Mouse (Mus musculus) forebrain, embryonic 11.5 days (tissue): Measurements from ENCODE around the gene Gzmn. TPM values are rescaled to one million over a fixed set of nuclear protein-coding genes. Genes with fewer than 3 reads are reported as not detected.
"Not testable (repeated sequence)": the region's sequence is repeated elsewhere in the genome, so short reads cannot be mapped to it uniquely, and the experiment has no call there.

Experiments used
- ATAC-seq: fragments of 200-750 bp; cut with Nextera tagmentation; replicated peaks from 2 replicates; pipeline ENCODE4 v1.8.0; 2017; ENCODE audit warnings: moderate TSS enrichment; ENCODE audit not compliant: low FRiP score
- DNase-seq: peaks from one replicate; pipeline ENCODE4 v3.0.0-alpha.2; 2017; ENCODE audit warnings: low spot score
- H3K27ac ChIP-seq: fragments of 300-500 bp; sonication (generic); 2 replicates; pipeline ENCODE4 v1.5.1; 2014; ENCODE audit warnings: low read depth, low read length
- H3K27me3 ChIP-seq: fragments of 300-500 bp; sonication (generic); 2 replicates; pipeline ENCODE4 v1.6.1; 2014; ENCODE audit warnings: mild to moderate bottlenecking, low read length, mixed read lengths; ENCODE audit not compliant: control insufficient read depth, insufficient read depth
- H3K36me3 ChIP-seq: fragments of 300-500 bp; sonication (generic); 2 replicates; pipeline ENCODE4 v1.6.1; 2014; ENCODE audit warnings: mild to moderate bottlenecking, low read length, moderate library complexity, mixed read lengths; ENCODE audit not compliant: control insufficient read depth, insufficient read depth
- H3K4me1 ChIP-seq: fragments of 300-500 bp; sonication (generic); replicated peaks from 2 replicates; pipeline ENCODE4 v1.6.1; 2014; ENCODE audit warnings: low read length, mixed read lengths; ENCODE audit not compliant: control insufficient read depth, insufficient read depth
- H3K4me2 ChIP-seq: fragments of 300-500 bp; sonication (generic); 2 replicates; pipeline ENCODE4 v1.6.1; 2014; ENCODE audit warnings: low read depth, mild to moderate bottlenecking, low read length, moderate library complexity, mixed read lengths; ENCODE audit not compliant: severe bottlenecking
- H3K4me3 ChIP-seq: fragments of 300-500 bp; sonication (generic); 2 replicates; pipeline ENCODE4 v1.5.1; 2014; ENCODE audit warnings: low read depth, low read length
- H3K9ac ChIP-seq: fragments of 300-500 bp; sonication (generic); 2 replicates; pipeline ENCODE4 v1.6.1; 2014; ENCODE audit warnings: low read length
- H3K9me3 ChIP-seq: fragments of 300-500 bp; sonication (generic); 2 replicates; pipeline ENCODE4 v1.6.1; 2016; ENCODE audit warnings: low read length, mixed read lengths; ENCODE audit not compliant: control insufficient read depth
- WGBS: fragments of 180-500 bp; shearing (Covaris S2); extraction: QIAGEN DNeasy Blood & Tissue Kit; methylation state at CpG from one replicate; pipeline ENCODE4 v1.1.7; 2014; 5-methylcytosine and 5-hydroxymethylcytosine counted together
- polyA plus RNA-seq: library from polyadenylated mRNA; unstranded; fragments of >200 nt; fragmentation: Nextera tagmentation; extraction: Ambion mirVana; gene quantifications from 2 replicates; pipeline ENCODE4 v1.2.1, GENCODE M21; 2014

The Gzmn gene
- not detected in 2 replicates for polyA plus RNA-seq

GRCm38 (mm10) chr14:56174499-56174898 lies at the start of gene Gzmn:
Gene Gzmn, minus strand, starts transcription at chr14:56174599.
- no peaks in the 10 kb centered on the region for H3K36me3 ChIP-seq
- no peaks in the 10 kb centered on the region for H3K9me3 ChIP-seq
- ATAC-seq (no peak), DNase-seq (no peak)
- H3K4me3 ChIP-seq = no peak within 1 kb of the TSS
- H3K4me1 ChIP-seq = no peaks in the 10 kb centered on the region
- H3K9ac ChIP-seq = no peak within 1 kb of the TSS
- no peaks in the 10 kb centered on the region for H3K27me3 ChIP-seq
- H3K27ac ChIP-seq = no peak within 1 kb of the TSS
- H3K4me2 ChIP-seq = no peak within 1 kb of the TSS
- 91% methylated on average over 5 of the region's 5 CpGs for WGBS

- Histone ChIP-seq H3K9me3 (no peaks in the 10 kb centered on the region), H3K4me1 (no peaks in the 10 kb centered on the region), H3K9ac (no peak within 1 kb of the TSS), H3K4me3 (no peak within 1 kb of the TSS), H3K27ac (no peak within 1 kb of the TSS), H3K27me3 (no peaks in the 10 kb centered on the region), H3K4me2 (no peak within 1 kb of the TSS), H3K36me3 (no peaks in the 10 kb centered on the region)
- 91% methylated on average over 4 of the region's 4 CpGs for WGBS
- DNase-seq = no peak
- no peak for ATAC-seq
These were observed 36.9 kb upstream of the Gzmn start, which contains the start of gene Gzmf for GRCm38 (mm10) chr14:56211317-56211716. Gene Gzmf, minus strand, starts transcription at chr14:56211417.

GRCm38 (mm10) chr14:56205613-56206012 lies 31.2 kb upstream of the Gzmn start:
- H3K4me1 ChIP-seq = no peaks in the 10 kb centered on the region

GRCm38 (mm10) chr14:56205021-56205420 lies 30.6 kb upstream of the Gzmn start:
- H3K27me3 ChIP-seq, H3K27ac ChIP-seq, H3K4me1 ChIP-seq, H3K4me2 ChIP-seq, H3K4me3 ChIP-seq, H3K36me3 ChIP-seq, H3K9me3 ChIP-seq, ATAC-seq, H3K9ac ChIP-seq: not testable (repeated sequence)
- DNase-seq = peak; percentile 76
- WGBS = 44% methylated on average over 5 of the region's 5 CpGs

More at GRCm38 (mm10) chr14:56205613-56206012, 31.2 kb upstream of the Gzmn start:
- no peak overlapping the region for H3K4me2 ChIP-seq
- H3K27me3 ChIP-seq = no peaks in the 10 kb centered on the region
- H3K27ac ChIP-seq = no peak overlapping the region
- ATAC-seq = no peak
- H3K9ac ChIP-seq = no peak overlapping the region
- H3K4me3 ChIP-seq = no peak overlapping the region
- no peak for DNase-seq
- 70% methylated on average over 1 of the region's 1 CpGs for WGBS
- H3K9me3 ChIP-seq = no peaks in the 10 kb centered on the region
- no peaks in the 10 kb centered on the region for H3K36me3 ChIP-seq

GRCm38 (mm10) chr14:56203975-56204374 lies 29.6 kb upstream of the Gzmn start:
- H3K4me3 ChIP-seq = no peak overlapping the region
- no peak overlapping the region for H3K9ac ChIP-seq
- no peaks in the 10 kb centered on the region for H3K36me3 ChIP-seq
- no peak overlapping the region for H3K4me2 ChIP-seq
- H3K27me3 ChIP-seq = no peaks in the 10 kb centered on the region
- no peaks in the 10 kb centered on the region for H3K4me1 ChIP-seq
- H3K27ac ChIP-seq = no peak overlapping the region
- ATAC-seq (no peak), DNase-seq (peak; percentile 79)
- 16% methylated on average over 2 of the region's 2 CpGs for WGBS
- H3K9me3 ChIP-seq = no peaks in the 10 kb centered on the region

GRCm38 (mm10) chr14:56186946-56187345 lies 12.5 kb upstream of the Gzmn start:
- Histone ChIP-seq H3K9ac (no peak overlapping the region), H3K27ac (no peak overlapping the region), H3K27me3 (no peaks in the 10 kb centered on the region), H3K36me3 (no peaks in the 10 kb centered on the region), H3K4me3 (no peak overlapping the region), H3K4me1 (no peaks in the 10 kb centered on the region), H3K4me2 (no peak overlapping the region), H3K9me3 (no peaks in the 10 kb centered on the region)
- 61% methylated on average over 6 of the region's 6 CpGs for WGBS
- DNase-seq = no peak
- no peak for ATAC-seq

GRCm38 (mm10) chr14:56186521-56186920 lies 12.1 kb upstream of the Gzmn start:
- WGBS = 86% methylated on average over 5 of the region's 5 CpGs
- Histone ChIP-seq H3K36me3 (no peaks in the 10 kb centered on the region), H3K4me2 (no peak overlapping the region), H3K4me3 (no peak overlapping the region), H3K27me3 (no peaks in the 10 kb centered on the region), H3K9me3 (no peaks in the 10 kb centered on the region), H3K9ac (no peak overlapping the region), H3K4me1 (no peaks in the 10 kb centered on the region), H3K27ac (no peak overlapping the region)
- ATAC-seq (no peak), DNase-seq (no peak)

- 32% methylated on average over 8 of the region's 8 CpGs for WGBS
- not testable (repeated sequence) for H3K9me3 ChIP-seq
- DNase-seq = peak; percentile 79
These were observed 3.3 kb upstream of the Gzmn start for GRCm38 (mm10) chr14:56177651-56178050.

GRCm38 (mm10) chr14:56173396-56173795 lies 1.0 kb downstream of the Gzmn start:
- H3K4me3 ChIP-seq = no peak overlapping the region
- DNase-seq (no peak), ATAC-seq (no peak)
- no peaks in the 10 kb centered on the region for H3K9me3 ChIP-seq
- WGBS = 87% methylated on average over 6 of the region's 6 CpGs
- no peaks in the 10 kb centered on the region for H3K27me3 ChIP-seq
- H3K36me3 ChIP-seq = no peaks in the 10 kb centered on the region
- H3K4me1 ChIP-seq = no peaks in the 10 kb centered on the region
- no peak overlapping the region for H3K4me2 ChIP-seq
- H3K27ac ChIP-seq = no peak overlapping the region
- H3K9ac ChIP-seq = no peak overlapping the region

More at GRCm38 (mm10) chr14:56177651-56178050, 3.3 kb upstream of the Gzmn start:
- ATAC-seq, H3K4me1 ChIP-seq, H3K27me3 ChIP-seq, H3K9ac ChIP-seq, H3K36me3 ChIP-seq, H3K4me2 ChIP-seq, H3K27ac ChIP-seq, H3K4me3 ChIP-seq: not testable (repeated sequence)
